Mouse (Mus musculus) megakaryocyte, embryonic 14.5 days (primary cell): ENCODE results near the gene Cfap161. TPM values are rescaled to one million over a fixed set of nuclear protein-coding genes. Genes with fewer than 3 reads are reported as not detected.

Experiments
- H3K27me3 ChIP-seq: replicated peaks from 2 replicates; pipeline ENCODE3; 2012; ENCODE audit warnings: inconsistent platforms
- H3K36me3 ChIP-seq: replicated peaks from 2 replicates; pipeline ENCODE3; 2012; ENCODE audit warnings: low read length, inconsistent platforms, mixed read lengths
- H3K4me1 ChIP-seq: 2 replicates; pipeline ENCODE4 v1.6.1; 2012; ENCODE audit warnings: inconsistent platforms
- H3K4me3 ChIP-seq: replicated peaks from 2 replicates; pipeline ENCODE3; 2012; ENCODE audit warnings: moderate library complexity, mild to moderate bottlenecking, inconsistent platforms
- H3K9me3 ChIP-seq: 2 replicates; pipeline ENCODE4 v1.6.1; 2012; ENCODE audit warnings: inconsistent platforms
- FLI1 ChIP-seq: IDR thresholded peaks from 2 replicates; pipeline ENCODE4 v1.6.1; 2012; ENCODE audit warnings: low read length, inconsistent platforms, mixed read lengths
- GATA1 ChIP-seq: IDR thresholded peaks from 3 replicates; pipeline ENCODE4 v1.6.1; 2012; ENCODE audit warnings: mixed read lengths, low read length, inconsistent platforms, borderline replicate concordance
- polyA plus RNA-seq: library from polyadenylated mRNA; stranded (reverse); fragments of >175 nt; gene quantifications from 2 replicates; pipeline ENCODE4 v1.2.3, GENCODE M21; 2012; ENCODE audit warnings: low replicate concordance; ENCODE audit not compliant: insufficient read depth

The Cfap161 gene
- polyA plus RNA-seq, 1 experiment, result not detected

GRCm38 (mm10) chr7:83745413-83746106, 49.1 kb downstream of the Cfap161 start, which contains the start of gene Il16:
Gene Il16 (minus strand): TSS chr7:83745726.
- TF ChIP-seq GATA1, result no peak
- no peak for TF ChIP-seq FLI1

GRCm38 (mm10) chr7:83745065-83745412, 49.6 kb downstream of the Cfap161 start:
- Histone ChIP-seq H3K27me3 (peaks cover 12% of the 10 kb centered on the region), H3K4me1 (peaks cover 8% of the 10 kb centered on the region), H3K9me3 (peaks cover 17% of the 10 kb centered on the region), H3K4me3 (no peak overlapping the region), H3K36me3 (no peaks in the 10 kb centered on the region)
- no peak for TF ChIP-seq FLI1
- no peak for TF ChIP-seq GATA1

More at GRCm38 (mm10) chr7:83745413-83746106, 49.1 kb downstream of the Cfap161 start, which contains the start of gene Il16:
- Histone ChIP-seq H3K9me3 (peaks cover 17% of the 10 kb centered on the region), H3K36me3 (no peaks in the 10 kb centered on the region), H3K27me3 (peaks cover 11% of the 10 kb centered on the region), H3K4me3 (no peak within 1 kb of the TSS), H3K4me1 (peaks cover 8% of the 10 kb centered on the region)

- Histone ChIP-seq H3K4me3 (no peak overlapping the region), H3K9me3 (peaks cover 17% of the 10 kb centered on the region), H3K4me1 (peaks cover 8% of the 10 kb centered on the region), H3K27me3 (peaks cover 16% of the 10 kb centered on the region), H3K36me3 (no peaks in the 10 kb centered on the region)
- TF ChIP-seq GATA1, result no peak
- no peak for TF ChIP-seq FLI1
These were observed 50.4 kb downstream of the Cfap161 start for GRCm38 (mm10) chr7:83744250-83744649.

GRCm38 (mm10) chr7:83742690-83743089, 52.0 kb downstream of the Cfap161 start:
- Histone ChIP-seq H3K4me1 (0 out of 2 replicates have a peak, but pooled peaks cover 2% of the 10 kb centered on the region), H3K27me3 (peaks cover 19% of the 10 kb centered on the region)

GRCm38 (mm10) chr7:83742026-83742425, 52.7 kb downstream of the Cfap161 start:
- no peak overlapping the region for H3K4me3 ChIP-seq
- H3K27me3 ChIP-seq, result peaks cover 22% of the 10 kb centered on the region
- H3K4me1 ChIP-seq, result 0 out of 2 replicates have a peak, but pooled peaks cover 2% of the 10 kb centered on the region
- TF ChIP-seq GATA1, result no peak
- no peak for TF ChIP-seq FLI1
- H3K9me3 ChIP-seq, result peaks cover 13% of the 10 kb centered on the region
- no peaks in the 10 kb centered on the region for H3K36me3 ChIP-seq

More at GRCm38 (mm10) chr7:83742690-83743089, 52.0 kb downstream of the Cfap161 start:
- TF ChIP-seq FLI1, result no peak
- no peak for TF ChIP-seq GATA1
- H3K9me3 ChIP-seq, result peaks cover 16% of the 10 kb centered on the region
- no peaks in the 10 kb centered on the region for H3K36me3 ChIP-seq
- H3K4me3 ChIP-seq, result no peak overlapping the region

GRCm38 (mm10) chr7:83739680-83740310, 54.9 kb downstream of the Cfap161 start:
- no peaks in the 10 kb centered on the region for H3K36me3 ChIP-seq
- TF ChIP-seq FLI1, result no peak
- no peak for TF ChIP-seq GATA1
- H3K27me3 ChIP-seq, result peaks cover 20% of the 10 kb centered on the region
- peaks cover 15% of the 10 kb centered on the region; the same call in 1 of the 2 replicates for H3K9me3 ChIP-seq
- H3K4me1 ChIP-seq, result 0 out of 2 replicates have a peak, but pooled peaks cover 2% of the 10 kb centered on the region
- H3K4me3 ChIP-seq, result no peak overlapping the region

GRCm38 (mm10) chr7:83738623-83739462, 55.8 kb downstream of the Cfap161 start:
- Histone ChIP-seq H3K36me3 (no peaks in the 10 kb centered on the region), H3K4me1 (0 out of 2 replicates have a peak, but pooled peaks cover 2% of the 10 kb centered on the region), H3K9me3 (peaks cover 18% of the 10 kb centered on the region; the same call in 1 of the 2 replicates), H3K4me3 (no peak overlapping the region), H3K27me3 (peaks cover 20% of the 10 kb centered on the region)
- TF ChIP-seq GATA1 (no peak), FLI1 (no peak)

GRCm38 (mm10) chr7:83737914-83738490, 56.7 kb downstream of the Cfap161 start:
- peaks cover 18% of the 10 kb centered on the region; the same call in 1 of the 2 replicates for H3K9me3 ChIP-seq

More at GRCm38 (mm10) chr7:83737914-83738490, 56.7 kb downstream of the Cfap161 start:
- peaks cover 20% of the 10 kb centered on the region for H3K27me3 ChIP-seq
- H3K4me3 ChIP-seq, result no peak overlapping the region
- no peaks in the 10 kb centered on the region for H3K36me3 ChIP-seq
- TF ChIP-seq FLI1 (no peak), GATA1 (no peak)
- 0 out of 2 replicates have a peak, but pooled peaks cover 2% of the 10 kb centered on the region for H3K4me1 ChIP-seq
